Mouse (Mus musculus) erythroblast, embryonic 14.5 days (primary cell): Measurements from ENCODE around the gene Parva. TPM values are rescaled to one million over a fixed set of nuclear protein-coding genes. Genes with fewer than 3 reads are reported as not detected.

ENCODE experiments used
- H3K27me3 ChIP-seq: 2 replicates; pipeline ENCODE4 v1.6.1; 2012; ENCODE audit warnings: inconsistent platforms; ENCODE audit not compliant: control insufficient read depth
- H3K36me3 ChIP-seq: 2 replicates; pipeline ENCODE4 v1.6.1; 2012; ENCODE audit warnings: mild to moderate bottlenecking, inconsistent platforms; ENCODE audit not compliant: control insufficient read depth
- H3K4me1 ChIP-seq: 2 replicates; pipeline ENCODE4 v1.6.1; 2012; ENCODE audit warnings: inconsistent platforms; ENCODE audit not compliant: control insufficient read depth
- H3K4me3 ChIP-seq: replicated peaks from 2 replicates; pipeline ENCODE3; 2012; ENCODE audit warnings: moderate library complexity, mild to moderate bottlenecking, inconsistent platforms
- H3K9me3 ChIP-seq: 2 replicates; pipeline ENCODE4 v1.6.1; 2012; ENCODE audit warnings: low read length, inconsistent platforms, mixed read lengths; ENCODE audit not compliant: control insufficient read depth
- GATA1 ChIP-seq: IDR thresholded peaks from 2 replicates; pipeline ENCODE4 v1.6.1; 2012; ENCODE audit warnings: low read length, inconsistent platforms, mixed read lengths
- TAL1 ChIP-seq: IDR thresholded peaks from 3 replicates; pipeline ENCODE4 v1.6.1; 2012; ENCODE audit warnings: low read length, inconsistent platforms, mixed read lengths
- polyA plus RNA-seq: library from polyadenylated mRNA; stranded (reverse); fragments of >175 nt; gene quantifications from 2 replicates; pipeline ENCODE4 v1.2.3, GENCODE M21; 2012

Parva gene
- polyA plus RNA-seq, 1 experiment = 0.03 TPM

DNA sequence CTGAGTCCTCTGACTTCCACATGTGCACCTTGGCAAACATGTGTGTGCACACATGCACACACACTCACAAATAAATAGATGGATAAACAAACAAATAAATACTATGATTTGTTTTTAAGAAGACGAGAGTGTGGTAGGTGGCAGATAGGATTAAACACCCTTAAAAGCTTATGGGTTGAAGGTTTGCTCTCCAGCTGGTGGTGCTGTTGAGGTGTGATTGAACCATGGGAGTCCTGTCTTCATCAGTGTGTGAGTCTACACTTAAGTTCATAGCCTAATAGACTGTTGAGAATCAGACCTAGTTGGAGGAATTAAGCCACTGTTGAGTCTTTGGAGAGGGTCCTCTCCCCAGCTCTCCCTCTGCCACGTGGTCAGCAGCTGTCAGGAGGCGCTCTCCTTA, 38.6 kb downstream of the Parva start:
- no peaks in the 10 kb centered on the region for H3K9me3 ChIP-seq
- TF ChIP-seq GATA1 (no peak), TAL1 (no peak)
- no peaks in the 10 kb centered on the region for H3K36me3 ChIP-seq
- no peaks in the 10 kb centered on the region for H3K4me1 ChIP-seq
- no peaks in the 10 kb centered on the region for H3K27me3 ChIP-seq
- H3K4me3 ChIP-seq = no peak overlapping the region

DNA sequence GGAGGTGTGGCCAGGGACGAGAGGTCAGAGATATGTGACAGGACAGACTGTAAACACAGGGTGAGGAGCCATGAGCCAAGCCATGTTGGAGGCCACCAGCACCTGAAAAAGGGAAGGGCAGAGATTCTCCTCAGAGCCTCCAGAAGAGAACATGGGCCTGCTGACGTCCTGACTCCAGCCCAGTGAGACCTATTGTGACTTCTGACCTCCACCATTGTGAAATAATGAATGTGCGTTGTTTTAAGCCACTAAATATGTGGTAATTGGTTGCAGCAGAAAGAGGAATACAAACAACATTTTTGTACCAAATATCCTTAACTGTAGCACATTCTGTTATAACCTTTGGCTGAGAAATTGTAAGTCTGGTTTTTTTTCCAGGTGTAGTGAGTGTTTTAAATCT, 39.5 kb downstream of the Parva start:
- Histone ChIP-seq H3K36me3 (no peaks in the 10 kb centered on the region), H3K4me1 (no peaks in the 10 kb centered on the region), H3K4me3 (no peak overlapping the region), H3K27me3 (no peaks in the 10 kb centered on the region), H3K9me3 (no peaks in the 10 kb centered on the region)
- no peak for TF ChIP-seq GATA1
- no peak for TF ChIP-seq TAL1

DNA sequence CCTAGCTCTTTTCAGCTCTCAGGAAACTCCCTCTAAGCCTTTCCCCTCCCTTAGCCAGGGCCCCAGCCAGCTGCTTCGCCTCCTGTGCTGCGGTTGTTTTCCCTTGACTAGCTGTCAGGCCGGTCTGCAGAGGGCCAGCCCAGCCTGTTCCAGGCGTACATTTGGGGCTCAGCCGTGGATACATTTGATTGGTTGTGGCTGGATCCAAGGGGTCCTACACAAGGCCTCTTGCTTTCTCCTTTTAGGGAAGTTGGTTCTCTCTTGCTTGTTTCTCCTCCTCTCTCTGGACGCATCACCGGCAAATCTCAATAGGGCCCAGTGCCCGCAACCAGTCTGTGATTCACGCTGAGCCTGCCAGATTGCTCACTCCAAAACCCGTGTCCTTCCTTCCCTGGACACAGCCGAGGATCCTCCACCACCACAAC, 40.4 kb downstream of the Parva start:
- no peak overlapping the region for H3K4me3 ChIP-seq
- no peaks in the 10 kb centered on the region for H3K36me3 ChIP-seq
- H3K27me3 ChIP-seq = no peaks in the 10 kb centered on the region
- no peaks in the 10 kb centered on the region for H3K9me3 ChIP-seq
- TF ChIP-seq GATA1 (no peak), TAL1 (no peak)
- H3K4me1 ChIP-seq = no peaks in the 10 kb centered on the region

GRCm38 (mm10) chr7:112469817-112470216, 42.5 kb downstream of the Parva start:
- TF ChIP-seq GATA1 = no peak
- TF ChIP-seq TAL1 = no peak
- Histone ChIP-seq H3K36me3 (no peaks in the 10 kb centered on the region), H3K27me3 (no peaks in the 10 kb centered on the region), H3K4me1 (no peaks in the 10 kb centered on the region), H3K4me3 (no peak overlapping the region), H3K9me3 (no peaks in the 10 kb centered on the region)

DNA sequence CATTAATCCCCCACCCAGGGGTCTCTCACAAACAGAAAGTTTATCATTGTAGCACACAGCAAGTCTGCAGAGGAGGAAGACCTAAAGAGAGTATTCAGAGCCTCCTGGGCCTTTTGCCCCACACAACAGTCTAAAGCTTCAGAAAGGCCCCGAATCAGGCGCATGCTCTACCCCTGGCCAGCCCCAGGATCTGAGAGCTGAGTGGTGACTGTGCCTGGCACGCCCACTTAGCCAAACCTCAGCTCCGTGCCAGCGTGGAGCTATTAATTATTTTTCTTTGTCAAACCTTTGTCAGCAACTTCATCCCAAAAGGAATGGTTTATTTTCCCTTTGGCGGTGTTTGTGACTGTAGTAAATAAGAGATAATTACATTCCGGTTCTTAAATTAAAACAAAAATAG, 44.0 kb downstream of the Parva start:
- Histone ChIP-seq H3K4me1 (no peaks in the 10 kb centered on the region), H3K27me3 (no peaks in the 10 kb centered on the region), H3K4me3 (no peak overlapping the region), H3K36me3 (no peaks in the 10 kb centered on the region), H3K9me3 (no peaks in the 10 kb centered on the region)
- TF ChIP-seq GATA1 = no peak
- TF ChIP-seq TAL1 = no peak

DNA sequence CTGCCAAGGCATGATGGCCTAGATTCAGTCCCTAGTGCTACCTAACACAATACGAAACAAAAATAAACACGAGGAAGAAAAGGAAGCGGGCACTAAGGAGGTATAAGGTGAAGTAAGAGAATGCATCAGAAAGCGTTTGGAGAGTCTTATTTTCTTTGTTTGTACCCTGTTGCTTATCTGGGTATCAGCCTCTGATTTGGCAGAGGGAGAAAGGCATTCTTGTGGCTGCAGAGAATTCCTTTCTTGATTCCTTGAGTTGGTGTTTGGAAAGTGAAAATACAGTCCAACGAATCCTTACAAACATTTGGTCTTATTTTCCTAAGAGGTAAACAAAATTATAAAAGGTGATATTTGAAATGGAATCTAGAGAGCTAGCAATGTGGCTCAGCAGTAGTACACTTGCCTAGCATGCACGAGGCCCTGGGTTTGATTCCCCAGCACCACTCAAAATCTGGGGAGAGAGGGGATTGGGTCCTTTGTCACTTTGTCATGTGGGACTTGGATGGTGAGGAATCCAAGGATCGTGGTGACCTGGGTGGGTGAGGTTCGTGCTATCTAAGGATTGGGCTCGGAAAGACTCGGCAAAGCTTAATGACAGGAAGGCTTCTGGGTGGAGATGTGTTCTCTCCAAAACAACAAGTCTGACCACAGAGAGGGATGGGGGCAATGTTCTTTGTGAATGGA, 44.9 kb downstream of the Parva start:
- Histone ChIP-seq H3K27me3 (no peaks in the 10 kb centered on the region), H3K36me3 (no peaks in the 10 kb centered on the region), H3K4me1 (no peaks in the 10 kb centered on the region), H3K4me3 (no peak overlapping the region), H3K9me3 (no peaks in the 10 kb centered on the region)
- TF ChIP-seq GATA1 (no peak), TAL1 (no peak)

- Histone ChIP-seq H3K9me3 (no peaks in the 10 kb centered on the region), H3K4me1 (no peaks in the 10 kb centered on the region), H3K36me3 (no peaks in the 10 kb centered on the region), H3K27me3 (no peaks in the 10 kb centered on the region), H3K4me3 (no peak overlapping the region)
- TF ChIP-seq TAL1 = no peak
- no peak for TF ChIP-seq GATA1
These were observed 45.5 kb downstream of the Parva start for GRCm38 (mm10) chr7:112472708-112473281.

DNA sequence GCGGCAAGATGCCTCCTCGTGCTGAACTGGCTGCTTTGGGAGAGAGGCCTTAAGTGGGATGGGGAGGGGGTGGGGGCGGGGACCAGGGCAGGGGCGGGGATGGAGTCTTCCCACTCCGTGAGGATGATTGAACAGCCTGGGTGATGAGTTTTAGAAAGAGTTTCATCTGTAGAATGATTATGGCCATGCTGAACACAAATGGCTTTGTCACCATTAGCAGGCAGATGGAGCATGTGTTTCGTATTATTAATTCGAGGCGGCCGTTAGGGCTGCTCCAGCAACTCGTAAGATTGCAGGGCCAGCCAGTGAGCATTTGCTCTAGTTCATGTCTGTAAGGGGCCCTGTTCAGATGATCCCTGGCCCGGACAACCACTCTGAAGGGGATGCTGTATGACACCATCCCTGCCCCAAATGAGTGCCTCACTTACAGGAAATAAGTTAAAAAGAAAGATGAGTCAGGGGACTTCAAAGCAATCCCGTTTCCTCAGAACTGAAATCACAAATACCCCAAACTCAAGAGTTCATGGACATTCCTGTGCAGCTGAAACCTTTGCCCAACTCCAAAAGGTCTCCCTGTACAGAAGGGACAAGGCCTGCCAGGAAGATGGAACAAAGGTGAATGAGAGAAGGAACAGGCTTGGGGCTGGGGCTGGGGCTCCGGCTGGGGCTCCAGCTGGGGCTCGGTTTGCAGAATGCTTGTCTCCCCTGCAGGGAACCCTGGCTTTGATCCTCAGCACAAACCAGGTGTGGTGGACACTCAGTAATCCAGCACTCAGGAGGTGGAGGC, 46.5 kb downstream of the Parva start:
- H3K4me1 ChIP-seq = no peaks in the 10 kb centered on the region
- no peaks in the 10 kb centered on the region for H3K27me3 ChIP-seq
- TF ChIP-seq TAL1 (no peak), GATA1 (no peak)
- H3K36me3 ChIP-seq = no peaks in the 10 kb centered on the region
- H3K4me3 ChIP-seq = no peak overlapping the region
- H3K9me3 ChIP-seq = no peaks in the 10 kb centered on the region

GRCm38 (mm10) chr7:112479116-112479515, 51.8 kb downstream of the Parva start:
- H3K36me3 ChIP-seq = no peaks in the 10 kb centered on the region
- H3K4me1 ChIP-seq = no peaks in the 10 kb centered on the region
- no peak for TF ChIP-seq GATA1
- no peak for TF ChIP-seq TAL1
- H3K4me3 ChIP-seq = no peak overlapping the region
- H3K27me3 ChIP-seq = no peaks in the 10 kb centered on the region
- no peaks in the 10 kb centered on the region for H3K9me3 ChIP-seq
